Mouse (Mus musculus): ENCODE measurements around the gene Dyrk1a. TPM values are rescaled to one million over a fixed set of nuclear protein-coding genes. Genes with fewer than 3 reads are reported as not detected.

Dyrk1a gene
- 9.6 and 10.1 TPM in 2 replicates for polyA plus RNA-seq (2016; fragmentation: Nextera tagmentation; extraction: Ambion mirVana)

DNA sequence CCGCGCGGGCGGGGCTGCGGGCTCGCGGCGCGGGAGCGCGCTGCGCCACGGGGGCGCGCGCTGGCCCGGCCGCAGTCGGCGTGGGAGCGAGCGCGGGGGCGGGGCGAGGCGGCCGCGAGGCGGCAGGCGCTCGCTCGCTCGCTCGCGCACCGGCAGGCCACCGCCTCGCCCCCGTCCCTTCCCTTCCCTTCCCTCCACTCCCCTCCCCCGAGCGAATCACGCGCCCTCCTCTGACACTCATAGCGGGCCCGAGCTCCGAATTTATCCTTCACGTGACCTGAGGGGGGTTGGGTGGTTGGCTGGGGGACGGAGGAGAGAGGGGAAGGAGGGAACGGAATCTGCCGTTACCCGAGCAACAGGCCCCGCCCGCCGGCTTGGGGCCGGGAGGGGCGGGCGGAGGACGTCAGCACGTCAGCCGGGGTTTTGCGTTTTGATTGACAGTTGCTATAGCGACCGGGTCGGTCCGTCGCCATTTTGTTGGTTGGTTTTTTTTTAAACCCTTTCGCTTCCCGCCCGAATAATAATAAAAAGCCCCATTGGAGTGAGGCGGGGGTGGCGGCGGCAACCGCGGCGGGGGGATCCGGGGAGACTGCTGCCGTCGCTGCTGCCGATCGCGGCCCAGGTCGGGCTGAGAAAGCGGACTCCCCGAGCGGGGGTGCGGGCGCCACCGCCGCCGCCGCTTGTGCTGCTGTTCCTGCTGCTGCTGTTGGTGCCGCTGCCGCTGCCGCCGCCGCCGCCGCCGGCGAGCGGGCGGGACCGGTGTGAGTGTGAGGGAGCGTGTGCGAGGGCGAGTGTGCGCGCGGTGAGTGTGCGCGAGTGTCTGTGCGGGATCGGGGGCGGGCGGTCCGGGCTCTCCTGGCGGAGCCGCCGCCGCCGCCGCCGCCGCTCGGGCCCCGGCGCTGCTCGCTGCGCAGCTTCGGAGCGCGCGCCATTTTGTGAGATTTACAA is at the start of gene Dyrk1a:
TSS of gene Dyrk1a (plus strand) at position 782 of the 948 bp plus-strand sequence.
- Histone ChIP-seq H3K4me3 (peak within 1 kb of the TSS; percentile 99), H3K27ac (replicated peaks) (peak within 1 kb of the TSS; percentile 99), H3K9me3 (replicated peaks) (no peaks in the 10 kb centered on the region), H3K36me3 (no peaks in the 10 kb centered on the region), H3K27me3 (ENCODE audit: low read depth, poor library complexity, severe bottlenecking) (no peaks in the 10 kb centered on the region), H3K4me1 (peaks cover 43% of the 10 kb centered on the region)
- peak; percentile 99 for DNase-seq (ENCODE audit: low spot score)
- under 1% methylated on average over 131 of the region's 133 CpGs for WGBS

DNA sequence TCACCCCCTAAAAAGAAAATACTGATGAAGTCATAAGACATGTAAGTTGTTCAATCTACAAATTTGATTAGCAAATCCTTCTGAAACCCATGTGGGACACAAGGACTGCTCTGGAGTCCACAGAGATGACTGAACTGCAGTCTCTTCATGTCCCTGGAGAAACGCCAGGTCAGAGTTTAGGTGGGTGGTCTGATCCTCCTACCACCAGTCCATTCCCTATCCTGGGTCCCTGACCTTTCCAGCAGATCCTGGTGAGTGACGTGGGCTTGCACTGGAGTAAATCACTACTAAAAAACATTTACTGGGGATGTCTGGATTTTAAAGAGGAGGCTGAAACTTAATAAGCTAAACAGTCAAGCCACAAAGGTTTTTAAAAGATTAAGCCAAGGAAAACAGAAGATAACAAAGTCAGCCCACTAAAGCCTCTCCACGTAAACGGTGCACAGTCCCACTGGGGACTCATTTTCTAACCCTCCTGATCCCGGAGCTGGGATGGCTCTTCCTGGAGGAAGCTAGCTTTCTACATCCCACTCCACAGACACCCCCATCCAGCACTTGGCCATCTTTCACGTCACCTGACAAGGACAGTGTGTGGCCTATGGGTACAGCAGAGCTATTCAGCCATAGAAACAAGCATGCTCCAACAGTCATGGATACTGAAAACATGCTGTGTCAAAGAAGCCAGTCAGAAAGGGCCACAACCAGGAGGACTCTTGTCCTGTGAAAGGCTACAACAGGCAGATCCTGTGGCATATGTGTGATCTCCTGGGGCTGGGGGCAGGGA is 46.0 kb upstream of the Dyrk1a start:
- no peak for DNase-seq (ENCODE audit: low spot score)
- Histone ChIP-seq H3K27ac (replicated peaks) (no peak overlapping the region), H3K9me3 (replicated peaks) (no peaks in the 10 kb centered on the region), H3K4me3 (no peak overlapping the region), H3K36me3 (0 out of 2 replicates have a peak, but pooled peaks cover 4% of the 10 kb centered on the region), H3K27me3 (ENCODE audit: low read depth, poor library complexity, severe bottlenecking) (no peaks in the 10 kb centered on the region), H3K4me1 (peaks cover 29% of the 10 kb centered on the region)
- 72% methylated on average over 6 of the region's 6 CpGs for WGBS

DNA sequence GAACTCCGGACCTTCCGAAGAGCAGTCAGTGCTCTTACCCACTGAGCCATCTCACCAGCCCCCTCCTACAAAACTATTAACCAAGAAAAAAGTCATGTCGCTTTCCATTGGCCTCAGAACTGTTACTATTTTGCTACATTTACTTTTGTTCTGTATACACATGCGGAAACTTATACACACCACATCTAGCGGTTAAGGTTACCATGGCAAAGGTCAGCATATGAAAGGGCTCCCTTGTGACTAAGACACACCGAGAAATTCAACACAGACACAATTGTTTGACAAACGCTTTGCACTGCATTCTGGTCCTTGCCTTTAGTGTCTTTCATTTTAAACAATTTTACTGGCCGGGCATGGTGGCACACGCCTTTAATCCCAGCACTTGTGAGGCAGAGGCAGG is 45.1 kb upstream of the Dyrk1a start:
- peak overlapping the region; percentile 96; the same call in 1 of the 2 replicates for H3K4me3 ChIP-seq
- no peak for DNase-seq (ENCODE audit: low spot score)
- H3K36me3 ChIP-seq: no peaks in the 10 kb centered on the region
- peaks cover 29% of the 10 kb centered on the region for H3K4me1 ChIP-seq
- no peak overlapping the region for H3K27ac ChIP-seq (replicated peaks)
- WGBS: 92% methylated on average over 9 of the region's 9 CpGs
- H3K9me3 ChIP-seq (replicated peaks): no peaks in the 10 kb centered on the region
- H3K27me3 ChIP-seq (ENCODE audit: low read depth, poor library complexity, severe bottlenecking): no peaks in the 10 kb centered on the region

DNA sequence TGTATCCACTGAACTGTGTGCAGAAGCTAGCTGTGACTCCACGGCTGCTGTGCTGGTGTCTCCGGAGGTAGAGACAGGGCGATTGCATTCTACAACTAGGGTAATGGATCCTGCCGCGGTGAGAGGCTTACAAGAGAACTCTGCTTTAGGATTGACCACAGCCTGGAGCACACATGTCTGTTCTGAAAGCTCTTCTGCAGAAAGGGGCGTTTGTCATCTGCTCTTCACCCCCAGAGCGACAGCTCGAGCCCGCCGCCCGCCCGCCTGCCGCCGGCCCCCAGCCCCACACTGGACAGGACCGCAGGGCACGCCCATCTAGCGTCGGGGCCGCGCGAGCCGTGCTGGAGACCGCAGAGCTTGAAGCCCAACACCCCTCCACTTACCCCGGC is 43.9 kb upstream of the Dyrk1a start:
- H3K36me3 ChIP-seq: no peaks in the 10 kb centered on the region
- no peaks in the 10 kb centered on the region for H3K27me3 ChIP-seq (ENCODE audit: low read depth, poor library complexity, severe bottlenecking)
- no peaks in the 10 kb centered on the region for H3K9me3 ChIP-seq (replicated peaks)
- WGBS: 0% methylated on average over 24 of the region's 24 CpGs
- peak overlapping the region; percentile 92 for H3K27ac ChIP-seq (replicated peaks)
- no peak for DNase-seq (ENCODE audit: low spot score)
- peaks cover 29% of the 10 kb centered on the region for H3K4me1 ChIP-seq
- H3K4me3 ChIP-seq: peak overlapping the region; percentile 96

DNA sequence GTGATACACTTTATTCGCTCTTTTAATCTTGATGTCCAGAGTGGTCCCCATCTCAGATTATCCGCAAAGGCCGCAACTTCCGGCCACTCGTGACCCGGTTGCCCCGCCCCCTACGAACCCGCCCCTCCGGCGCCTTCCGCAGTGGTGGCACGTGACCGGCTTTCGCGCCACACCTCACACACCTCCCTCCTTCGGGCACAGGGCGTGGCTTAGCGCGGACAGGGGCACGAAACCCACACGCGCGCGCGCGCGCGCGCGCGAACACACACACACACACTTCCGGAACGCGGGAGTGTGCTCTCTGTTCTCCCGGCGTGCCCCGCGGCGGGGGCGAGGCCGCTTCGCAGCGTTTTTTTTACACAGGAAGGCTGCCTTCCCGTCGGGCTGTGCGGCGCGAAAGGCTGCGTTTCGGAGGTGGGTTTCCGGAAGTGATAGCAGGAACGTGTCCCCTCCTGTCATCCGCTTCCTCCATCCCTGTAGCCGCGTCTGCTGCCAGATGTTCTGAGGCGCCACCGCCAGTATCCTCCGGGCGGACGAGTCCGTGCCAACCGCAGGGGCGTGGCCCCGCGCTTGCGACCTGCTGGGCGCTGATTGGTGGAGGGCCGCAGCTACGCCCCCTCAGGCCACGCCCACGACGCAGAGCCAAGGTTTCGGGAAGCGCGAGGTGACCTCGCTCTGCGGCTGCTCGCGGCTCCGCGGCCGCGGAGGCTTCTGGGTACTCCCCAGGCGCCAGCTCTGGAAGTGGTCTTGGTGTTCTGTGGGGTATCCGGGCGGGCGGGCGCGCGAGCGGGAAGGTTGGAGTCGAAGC is 43.3 kb upstream of the Dyrk1a start, which contains the start of gene Vps26c:
TSS of gene Vps26c (minus strand) at position 487 of the 808 bp plus-strand sequence.
- Histone ChIP-seq H3K36me3 (no peaks in the 10 kb centered on the region), H3K4me3 (peak within 1 kb of the TSS; percentile 96), H3K27me3 (ENCODE audit: low read depth, poor library complexity, severe bottlenecking) (no peaks in the 10 kb centered on the region), H3K27ac (replicated peaks) (peak within 1 kb of the TSS; percentile 92), H3K4me1 (peaks cover 29% of the 10 kb centered on the region), H3K9me3 (replicated peaks) (no peaks in the 10 kb centered on the region)
- peak; percentile 97 for DNase-seq (ENCODE audit: low spot score)
- under 1% methylated on average over 93 of the region's 93 CpGs for WGBS

DNA sequence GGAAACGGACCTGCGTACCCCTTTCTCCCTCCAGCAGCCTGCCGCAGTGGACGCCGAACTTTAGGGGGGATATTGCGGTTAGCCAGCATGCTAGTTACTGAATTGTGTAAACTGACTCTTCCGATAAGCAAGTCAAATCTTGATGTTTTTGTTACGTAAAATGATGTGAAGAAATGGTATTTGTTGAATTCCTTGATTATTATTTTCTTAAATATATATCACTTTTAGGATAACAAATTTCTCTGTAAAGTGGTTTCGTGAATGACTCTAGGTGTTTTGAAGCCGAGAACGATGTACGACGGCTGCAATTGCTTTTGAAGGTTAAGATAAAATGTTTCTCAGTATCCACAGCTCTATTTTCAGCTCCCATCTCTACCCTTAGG is 42.7 kb upstream of the Dyrk1a start:
- 9% methylated on average over 13 of the region's 13 CpGs for WGBS
- H3K36me3 ChIP-seq: no peaks in the 10 kb centered on the region
- H3K27ac ChIP-seq (replicated peaks): peak overlapping the region; percentile 92
- no peaks in the 10 kb centered on the region for H3K27me3 ChIP-seq (ENCODE audit: low read depth, poor library complexity, severe bottlenecking)
- DNase-seq (ENCODE audit: low spot score): no peak
- H3K4me3 ChIP-seq: peak overlapping the region; percentile 96
- H3K4me1 ChIP-seq: peaks cover 29% of the 10 kb centered on the region
- H3K9me3 ChIP-seq (replicated peaks): no peaks in the 10 kb centered on the region

DNA sequence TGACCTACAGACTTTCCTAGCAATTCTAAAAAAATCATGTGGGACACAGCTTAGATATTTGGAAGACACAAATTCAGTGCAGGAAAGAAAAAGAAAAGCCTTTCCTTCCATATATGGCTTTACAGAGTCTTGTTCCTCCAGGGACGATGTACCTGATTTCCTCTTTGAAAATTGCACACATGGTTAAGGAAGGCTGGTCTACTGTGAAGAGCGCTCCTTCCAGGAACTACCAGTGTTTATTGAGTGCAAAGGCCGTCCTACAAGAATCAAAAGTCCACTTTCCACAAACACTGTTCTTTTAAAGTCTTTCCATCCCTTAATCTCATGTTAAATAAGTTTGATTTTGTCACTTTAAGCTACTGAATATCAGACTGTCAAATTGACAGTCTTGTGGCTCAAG is 42.3 kb upstream of the Dyrk1a start:
- WGBS: 74% methylated on average over 3 of the region's 3 CpGs
- peak overlapping the region; percentile 92 for H3K27ac ChIP-seq (replicated peaks)
- no peak for DNase-seq (ENCODE audit: low spot score)

DNA sequence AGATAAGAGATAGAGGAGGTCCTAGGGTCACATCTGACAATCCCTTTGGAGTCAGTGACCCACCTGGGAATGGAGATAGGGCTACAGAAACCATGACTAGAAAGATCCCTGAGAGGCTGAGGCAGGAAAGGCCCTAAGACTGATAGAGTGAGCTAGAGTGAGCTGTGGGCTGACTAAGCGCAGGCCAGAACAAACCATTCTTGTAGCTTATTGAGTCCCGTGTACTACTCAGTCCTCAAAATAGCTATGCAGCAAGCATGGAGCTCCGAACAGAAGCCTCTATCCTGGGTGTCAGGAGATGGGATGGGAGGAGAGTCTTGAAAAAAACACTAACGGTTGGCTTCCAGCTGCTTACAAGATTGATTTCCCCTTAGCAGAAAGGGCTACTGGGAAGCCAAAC is 38.5 kb upstream of the Dyrk1a start:
- 93% methylated on average over 4 of the region's 4 CpGs for WGBS
- Histone ChIP-seq H3K4me1 (peaks cover 8% of the 10 kb centered on the region), H3K27me3 (ENCODE audit: low read depth, poor library complexity, severe bottlenecking) (no peaks in the 10 kb centered on the region), H3K9me3 (replicated peaks) (no peaks in the 10 kb centered on the region), H3K4me3 (no peak overlapping the region), H3K27ac (replicated peaks) (no peak overlapping the region), H3K36me3 (no peaks in the 10 kb centered on the region)
- DNase-seq (ENCODE audit: low spot score): no peak

More for the DNA sequence above, 42.3 kb upstream of the Dyrk1a start:
- no peaks in the 10 kb centered on the region for H3K36me3 ChIP-seq
- H3K4me3 ChIP-seq: peak overlapping the region; percentile 96
- H3K4me1 ChIP-seq: peaks cover 29% of the 10 kb centered on the region
- no peaks in the 10 kb centered on the region for H3K27me3 ChIP-seq (ENCODE audit: low read depth, poor library complexity, severe bottlenecking)
- H3K9me3 ChIP-seq (replicated peaks): no peaks in the 10 kb centered on the region

DNA sequence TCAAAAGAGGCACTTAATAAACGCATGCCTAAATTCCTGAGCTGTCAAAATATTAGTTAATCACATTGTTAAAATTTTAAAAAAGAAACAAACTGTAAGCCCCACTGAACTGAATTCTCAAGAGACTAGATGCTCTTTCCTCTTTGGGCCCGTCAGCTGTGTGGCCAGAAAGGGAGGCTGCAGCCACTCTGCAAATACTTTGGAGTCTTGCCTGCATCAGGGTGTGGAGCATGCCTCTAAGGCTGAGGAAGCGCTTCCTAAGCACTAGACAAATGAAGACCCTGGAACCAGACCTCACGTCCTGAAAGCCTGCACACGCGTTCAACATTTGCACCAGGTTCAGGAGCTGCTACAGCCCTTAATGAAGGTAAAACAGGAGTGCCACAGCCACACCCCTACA is 36.1 kb upstream of the Dyrk1a start:
- no peak overlapping the region for H3K4me3 ChIP-seq

DNA sequence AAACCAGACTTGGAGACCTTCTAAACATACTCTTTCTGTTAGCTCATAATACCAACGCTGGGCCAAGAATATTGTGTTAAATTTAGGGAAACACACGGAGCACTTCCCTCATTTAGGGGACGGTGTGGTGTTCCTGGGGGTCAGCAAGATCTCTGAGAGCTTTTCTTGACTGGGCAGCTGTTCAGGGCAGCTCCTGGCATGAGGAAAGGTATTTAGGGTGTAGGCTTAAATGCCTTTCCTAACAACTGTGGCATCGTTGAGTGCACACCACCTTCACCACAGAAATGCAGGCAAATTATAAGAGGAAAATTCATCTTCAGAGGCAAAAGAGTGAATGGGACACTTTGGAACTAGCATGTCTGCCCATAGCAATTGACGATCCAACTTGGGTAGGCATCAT is 34.1 kb upstream of the Dyrk1a start:
- no peaks in the 10 kb centered on the region for H3K9me3 ChIP-seq (replicated peaks)
- H3K36me3 ChIP-seq: no peaks in the 10 kb centered on the region
- no peak for DNase-seq (ENCODE audit: low spot score)
- no peaks in the 10 kb centered on the region for H3K4me1 ChIP-seq
- H3K27me3 ChIP-seq (ENCODE audit: low read depth, poor library complexity, severe bottlenecking): no peaks in the 10 kb centered on the region
- no peak overlapping the region for H3K27ac ChIP-seq (replicated peaks)
- no peak overlapping the region for H3K4me3 ChIP-seq
- 88% methylated on average over 5 of the region's 5 CpGs for WGBS

More for the DNA sequence above, 36.1 kb upstream of the Dyrk1a start:
- no peak for DNase-seq (ENCODE audit: low spot score)
- Histone ChIP-seq H3K9me3 (replicated peaks) (no peaks in the 10 kb centered on the region), H3K27me3 (ENCODE audit: low read depth, poor library complexity, severe bottlenecking) (no peaks in the 10 kb centered on the region), H3K4me1 (no peaks in the 10 kb centered on the region), H3K36me3 (no peaks in the 10 kb centered on the region), H3K27ac (replicated peaks) (no peak overlapping the region)
- WGBS: 84% methylated on average over 6 of the region's 6 CpGs

DNA sequence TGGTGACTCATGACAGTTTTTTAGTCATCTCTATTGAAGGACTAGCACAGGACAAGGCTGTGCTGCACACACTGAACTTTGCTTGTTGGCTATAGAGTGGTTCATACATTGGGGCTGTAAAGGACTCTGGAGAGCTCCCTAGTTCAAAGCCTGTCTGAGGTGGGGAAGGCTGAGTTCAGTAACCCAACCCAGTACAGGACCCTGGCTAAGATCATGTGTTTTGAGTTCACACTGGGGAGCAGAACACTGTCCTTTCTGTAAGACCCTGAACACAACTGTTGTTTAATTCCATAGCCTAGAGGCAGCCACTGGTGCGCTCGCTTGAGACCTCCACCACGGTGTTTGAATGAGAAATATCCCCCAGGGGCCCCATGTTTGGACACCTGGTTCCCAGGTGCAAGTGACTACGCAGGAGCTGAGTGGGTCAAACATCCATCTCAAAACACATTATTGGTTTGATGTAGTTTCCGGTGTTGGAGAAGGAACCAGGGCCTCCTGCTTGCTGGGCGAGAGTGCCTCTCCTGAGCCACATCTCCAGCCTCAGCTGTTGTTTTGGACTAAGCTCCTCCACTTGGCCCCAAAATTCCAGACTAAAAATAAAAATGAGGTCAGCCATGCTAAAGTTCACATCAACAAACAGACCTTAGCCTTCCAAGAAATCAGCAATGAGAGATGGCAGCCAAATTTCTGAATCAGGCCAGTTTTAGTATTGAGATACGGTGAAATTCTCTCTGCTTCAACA is 33.2 kb upstream of the Dyrk1a start:
- Histone ChIP-seq H3K4me3 (no peak overlapping the region), H3K27me3 (ENCODE audit: low read depth, poor library complexity, severe bottlenecking) (no peaks in the 10 kb centered on the region), H3K9me3 (replicated peaks) (no peaks in the 10 kb centered on the region), H3K4me1 (no peaks in the 10 kb centered on the region), H3K36me3 (no peaks in the 10 kb centered on the region), H3K27ac (replicated peaks) (no peak overlapping the region)
- WGBS: 79% methylated on average over 7 of the region's 7 CpGs
- DNase-seq (ENCODE audit: low spot score): no peak

DNA sequence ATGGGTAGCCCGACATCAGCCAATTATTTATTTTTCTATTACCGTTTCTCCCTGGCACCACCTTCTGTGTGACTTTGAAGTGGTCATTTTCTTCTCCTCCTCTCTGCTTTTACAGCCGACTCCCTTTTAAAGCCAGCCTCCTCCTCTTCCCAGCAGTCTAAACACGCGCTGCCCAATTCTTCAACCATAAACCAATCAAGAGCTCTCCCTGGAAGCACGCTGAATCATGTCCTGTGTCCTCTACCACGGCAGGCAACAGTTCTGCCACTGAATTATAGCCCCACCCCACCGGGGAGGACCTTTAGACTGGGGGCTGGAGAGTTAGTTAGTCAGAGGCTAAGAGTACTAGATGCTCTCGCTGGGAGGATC is 32.7 kb upstream of the Dyrk1a start:
- Histone ChIP-seq H3K9me3 (replicated peaks) (no peaks in the 10 kb centered on the region), H3K27me3 (ENCODE audit: low read depth, poor library complexity, severe bottlenecking) (no peaks in the 10 kb centered on the region), H3K36me3 (no peaks in the 10 kb centered on the region), H3K4me3 (no peak overlapping the region), H3K4me1 (no peaks in the 10 kb centered on the region), H3K27ac (replicated peaks) (no peak overlapping the region)
- no peak for DNase-seq (ENCODE audit: low spot score)
- WGBS: 72% methylated on average over 9 of the region's 9 CpGs
